Mouse (Mus musculus) lung, postnatal 0 days (tissue): ENCODE measurements around the gene Nol7. TPM values are rescaled to one million over a fixed set of nuclear protein-coding genes. Genes with fewer than 3 reads are reported as not detected.

Experiments
- ATAC-seq: fragments of 200-750 bp; cut with Nextera tagmentation; 2 replicates; pipeline ENCODE4 v1.8.0; 2017; ENCODE audit warnings: moderate library complexity
- DNase-seq: peaks from one replicate; pipeline ENCODE4 v3.0.0-alpha.2; 2016; ENCODE audit warnings: low spot score
- H3K27ac ChIP-seq: fragments of 300-500 bp; sonication (generic); 2 replicates; pipeline ENCODE4 v1.5.1; 2014; ENCODE audit warnings: antibody characterized with exemption, mild to moderate bottlenecking, low read length, mixed read lengths
- H3K27me3 ChIP-seq: fragments of 300-500 bp; sonication (generic); replicated peaks from 2 replicates; pipeline ENCODE4 v1.6.1; 2014; ENCODE audit warnings: low read length, mixed read lengths; ENCODE audit not compliant: insufficient read depth
- H3K36me3 ChIP-seq: fragments of 300-500 bp; sonication (generic); 2 replicates; pipeline ENCODE4 v1.6.1; 2014; ENCODE audit warnings: low read length, mixed read lengths; ENCODE audit not compliant: insufficient read depth
- H3K4me1 ChIP-seq: fragments of 300-500 bp; sonication (generic); 2 replicates; pipeline ENCODE4 v1.6.1; 2014; ENCODE audit warnings: antibody characterized with exemption, low read depth, low read length, mixed read lengths; ENCODE audit not compliant: insufficient read depth
- H3K4me2 ChIP-seq: fragments of 300-500 bp; sonication (generic); replicated peaks from 2 replicates; pipeline ENCODE4 v1.6.1; 2014; ENCODE audit warnings: low read depth, mild to moderate bottlenecking, low read length, moderate library complexity, mixed read lengths
- H3K4me3 ChIP-seq: fragments of 300-500 bp; sonication (generic); 2 replicates; pipeline ENCODE4 v1.5.1; 2014; ENCODE audit warnings: low read depth, low read length
- H3K9ac ChIP-seq: fragments of 300-500 bp; sonication (generic); replicated peaks from 2 replicates; pipeline ENCODE4 v1.6.1; 2014; ENCODE audit warnings: low read depth, mild to moderate bottlenecking
- H3K9me3 ChIP-seq: fragments of 300-500 bp; sonication (generic); 2 replicates; pipeline ENCODE4 v1.6.1; 2016; ENCODE audit warnings: low read length, mixed read lengths
- CTCF ChIP-seq: IDR thresholded peaks from 2 replicates; pipeline ENCODE4 v1.5.1; 2016; ENCODE audit warnings: antibody characterized with exemption, mild to moderate bottlenecking
- EP300 ChIP-seq: IDR thresholded peaks from 2 replicates; pipeline ENCODE4 v1.6.1; 2016; ENCODE audit warnings: antibody characterized with exemption, mild to moderate bottlenecking, control low read depth
- WGBS: fragments of 180-500 bp; shearing (Covaris S2); extraction: QIAGEN DNeasy Blood & Tissue Kit; methylation state at CpG from one replicate; pipeline ENCODE4 v1.1.7; 2014; 5-methylcytosine and 5-hydroxymethylcytosine counted together
- polyA plus RNA-seq: library from polyadenylated mRNA; unstranded; fragments of >200 nt; fragmentation: Nextera tagmentation; extraction: Ambion mirVana; gene quantifications from 2 replicates; pipeline ENCODE4 v1.2.1, GENCODE M21; 2015

Gene Nol7
- polyA plus RNA-seq, 1 experiment from 2014 or later: 95.7 TPM

DNA sequence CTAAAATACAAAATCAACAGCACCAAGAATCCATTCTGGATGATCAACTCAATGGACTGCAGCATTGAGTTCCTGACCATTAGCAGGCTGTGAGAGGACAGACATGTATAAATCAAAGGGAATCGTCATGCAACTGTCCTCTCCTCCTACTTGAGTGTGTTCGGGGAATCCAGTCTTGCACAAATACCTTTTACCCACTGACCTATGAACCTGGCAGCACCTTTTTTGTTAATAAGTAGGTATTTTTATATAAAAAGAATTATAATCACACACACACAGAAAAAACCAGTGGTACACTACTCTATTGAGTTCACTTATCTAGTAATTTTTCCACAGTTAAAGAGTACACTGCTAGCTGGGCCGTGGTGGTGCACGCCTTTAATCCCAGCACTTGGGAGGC lies 45.5 kb downstream of the Nol7 start:
- no peak overlapping the region for H3K27ac ChIP-seq
- DNase-seq (no peak), ATAC-seq (no peak)
- no peaks in the 10 kb centered on the region for H3K27me3 ChIP-seq
- H3K4me2 ChIP-seq: no peak overlapping the region
- no peak overlapping the region for H3K9ac ChIP-seq
- H3K9me3 ChIP-seq: no peaks in the 10 kb centered on the region
- TF ChIP-seq CTCF: no peak
- TF ChIP-seq EP300: no peak
- no peaks in the 10 kb centered on the region for H3K36me3 ChIP-seq
- no peak overlapping the region for H3K4me3 ChIP-seq
- 95% methylated on average over 4 of the region's 4 CpGs for WGBS
- H3K4me1 ChIP-seq: peaks cover 4% of the 10 kb centered on the region; the same call in 1 of the 2 replicates

- no peak for TF ChIP-seq CTCF
These were observed 46.5 kb downstream of the Nol7 start for GRCm38 (mm10) chr13:43444717-43445116.

DNA sequence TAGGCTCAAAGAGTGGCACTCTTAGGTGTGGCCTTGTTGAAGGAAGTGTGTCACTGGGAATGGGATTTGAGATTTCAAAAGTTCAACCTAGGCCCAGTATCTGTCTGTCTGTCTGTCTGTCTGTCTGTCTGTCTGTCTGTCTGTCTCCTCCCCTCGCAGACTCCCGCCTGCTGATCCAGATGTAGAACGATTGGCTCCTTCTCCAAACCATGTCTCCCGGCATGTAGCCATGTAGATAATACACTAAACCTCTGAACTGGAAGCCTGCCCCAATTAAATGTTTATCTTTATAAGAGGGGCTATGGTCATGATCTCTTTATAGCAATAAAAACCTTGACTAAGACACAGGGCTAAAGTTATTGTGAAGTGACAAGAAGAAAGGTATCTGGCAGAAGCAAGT lies 47.6 kb downstream of the Nol7 start:
- H3K4me2 ChIP-seq: no peak overlapping the region
- H3K27me3 ChIP-seq: no peaks in the 10 kb centered on the region
- WGBS: 73% methylated on average over 4 of the region's 4 CpGs
- no peak overlapping the region for H3K27ac ChIP-seq
- H3K4me1 ChIP-seq: peaks cover 4% of the 10 kb centered on the region; the same call in 1 of the 2 replicates
- H3K36me3 ChIP-seq: no peaks in the 10 kb centered on the region
- no peak overlapping the region for H3K9ac ChIP-seq
- no peak for TF ChIP-seq EP300
- H3K4me3 ChIP-seq: no peak overlapping the region
- no peaks in the 10 kb centered on the region for H3K9me3 ChIP-seq
- ATAC-seq (no peak), DNase-seq (no peak)

More at GRCm38 (mm10) chr13:43444717-43445116, 46.5 kb downstream of the Nol7 start:
- no peaks in the 10 kb centered on the region for H3K27me3 ChIP-seq
- no peak overlapping the region for H3K4me3 ChIP-seq
- no peaks in the 10 kb centered on the region for H3K36me3 ChIP-seq
- H3K9ac ChIP-seq: no peak overlapping the region
- no peak for ATAC-seq
- H3K9me3 ChIP-seq: no peaks in the 10 kb centered on the region
- DNase-seq: no peak
- WGBS: 90% methylated on average over 3 of the region's 3 CpGs
- no peak overlapping the region for H3K27ac ChIP-seq
- no peak overlapping the region for H3K4me2 ChIP-seq
- H3K4me1 ChIP-seq: peaks cover 4% of the 10 kb centered on the region; the same call in 1 of the 2 replicates

- Histone ChIP-seq H3K36me3 (no peaks in the 10 kb centered on the region), H3K4me2 (no peak overlapping the region), H3K4me1 (peaks cover 4% of the 10 kb centered on the region; the same call in 1 of the 2 replicates), H3K4me3 (no peak overlapping the region), H3K27ac (no peak overlapping the region), H3K27me3 (no peaks in the 10 kb centered on the region), H3K9ac (no peak overlapping the region), H3K9me3 (no peaks in the 10 kb centered on the region)
- WGBS: 60% methylated on average over 3 of the region's 3 CpGs
- TF ChIP-seq CTCF (no peak), EP300 (no peak)
- no peak for ATAC-seq
- no peak for DNase-seq
These were observed 49.5 kb downstream of the Nol7 start for GRCm38 (mm10) chr13:43447721-43448120.

GRCm38 (mm10) chr13:43450686-43451085 lies 52.5 kb downstream of the Nol7 start:
- Histone ChIP-seq H3K9ac (no peak overlapping the region), H3K4me3 (no peak overlapping the region), H3K36me3 (no peaks in the 10 kb centered on the region), H3K4me1 (peaks cover 7% of the 10 kb centered on the region; the same call in 1 of the 2 replicates), H3K27me3 (no peaks in the 10 kb centered on the region), H3K4me2 (no peak overlapping the region), H3K9me3 (no peaks in the 10 kb centered on the region), H3K27ac (no peak overlapping the region)
- no peak for DNase-seq
- TF ChIP-seq CTCF (no peak), EP300 (no peak)
- ATAC-seq: no peak
- WGBS: 82% methylated on average over 3 of the region's 3 CpGs

- Histone ChIP-seq H3K9ac (no peak overlapping the region), H3K27ac (no peak overlapping the region), H3K4me2 (no peak overlapping the region), H3K4me1 (peaks cover 6% of the 10 kb centered on the region; the same call in 1 of the 2 replicates), H3K36me3 (no peaks in the 10 kb centered on the region), H3K9me3 (no peaks in the 10 kb centered on the region), H3K27me3 (no peaks in the 10 kb centered on the region), H3K4me3 (no peak overlapping the region)
- DNase-seq: no peak
- 81% methylated on average over 2 of the region's 2 CpGs for WGBS
- ATAC-seq: no peak
- TF ChIP-seq CTCF (no peak), EP300 (no peak)
These were observed 54.0 kb downstream of the Nol7 start for GRCm38 (mm10) chr13:43452177-43452576.
